Mouse (Mus musculus): ENCODE results near the gene Ankrd61. TPM values are rescaled to one million over a fixed set of nuclear protein-coding genes. Genes with fewer than 3 reads are reported as not detected.

The Ankrd61 gene
- 0.08 TPM in 1 of 2 replicates, not detected in the other for polyA plus RNA-seq (2012; rRNA removed; ENCODE audit: low replicate concordance)

GRCm38 (mm10) chr5:143897635-143898330, at the start of gene Ankrd61:
TSS of gene Ankrd61 (minus strand) at chr5:143897685.

GRCm38 (mm10) chr5:143932831-143933230, 35.3 kb upstream of the Ankrd61 start, which contains the start of gene Rsph10b:
TSS of gene Rsph10b (plus strand) at chr5:143933035.

GRCm38 (mm10) chr5:143927875-143928274, 30.4 kb upstream of the Ankrd61 start, which contains the start of gene Gm42421:
TSS of gene Gm42421 (plus strand) at chr5:143928175.

GRCm38 (mm10) chr5:143909417-143910400, 12.2 kb upstream of the Ankrd61 start, which contains the start of the genes Aimp2 and Pms2:
TSS of gene Aimp2 (minus strand) at chr5:143909847.
TSS of gene Pms2 (plus strand) at chr5:143909964.

Other genes starting within 250 kb of the Ankrd61 start
- 5.0 and 5.6 TPM in 2 replicates for gene Usp42, start 165.4 kb downstream of the Ankrd61 start, polyA plus RNA-seq (2012; rRNA removed; ENCODE audit: low replicate concordance)
- gene Eif2ak1, start 79.9 kb downstream of the Ankrd61 start, polyA plus RNA-seq (2012; rRNA removed; ENCODE audit: low replicate concordance), result 17.9 and 22.0 TPM in 2 replicates
- 35.9 and 65.5 TPM in 2 replicates for gene Aimp2, start 12.2 kb upstream of the Ankrd61 start, polyA plus RNA-seq (2012; rRNA removed; ENCODE audit: low replicate concordance)
- gene Pms2, start 12.3 kb upstream of the Ankrd61 start, polyA plus RNA-seq (2012; rRNA removed; ENCODE audit: low replicate concordance), result 1.9 and 3.6 TPM in 2 replicates
- not detected in 2 replicates for gene Gm42421, start 30.5 kb upstream of the Ankrd61 start, polyA plus RNA-seq (2012; rRNA removed; ENCODE audit: low replicate concordance)
- gene Rsph10b, start 35.4 kb upstream of the Ankrd61 start, polyA plus RNA-seq (2012; rRNA removed; ENCODE audit: low replicate concordance), result 0.16 and 0.65 TPM in 2 replicates
- gene Ccz1, start 117.2 kb upstream of the Ankrd61 start, polyA plus RNA-seq (2012; rRNA removed; ENCODE audit: low replicate concordance), result 5.6 and 15.2 TPM in 2 replicates
- gene Ocm, start 129.0 kb upstream of the Ankrd61 start, polyA plus RNA-seq (2012; rRNA removed; ENCODE audit: low replicate concordance), result not detected in 2 replicates
- gene Lmtk2, start 202.8 kb upstream of the Ankrd61 start, polyA plus RNA-seq (2012; rRNA removed; ENCODE audit: low replicate concordance), result 11.8 and 14.0 TPM in 2 replicates

All from mammary gland, adult 2 months (tissue).